In the genomic region with DNA sequence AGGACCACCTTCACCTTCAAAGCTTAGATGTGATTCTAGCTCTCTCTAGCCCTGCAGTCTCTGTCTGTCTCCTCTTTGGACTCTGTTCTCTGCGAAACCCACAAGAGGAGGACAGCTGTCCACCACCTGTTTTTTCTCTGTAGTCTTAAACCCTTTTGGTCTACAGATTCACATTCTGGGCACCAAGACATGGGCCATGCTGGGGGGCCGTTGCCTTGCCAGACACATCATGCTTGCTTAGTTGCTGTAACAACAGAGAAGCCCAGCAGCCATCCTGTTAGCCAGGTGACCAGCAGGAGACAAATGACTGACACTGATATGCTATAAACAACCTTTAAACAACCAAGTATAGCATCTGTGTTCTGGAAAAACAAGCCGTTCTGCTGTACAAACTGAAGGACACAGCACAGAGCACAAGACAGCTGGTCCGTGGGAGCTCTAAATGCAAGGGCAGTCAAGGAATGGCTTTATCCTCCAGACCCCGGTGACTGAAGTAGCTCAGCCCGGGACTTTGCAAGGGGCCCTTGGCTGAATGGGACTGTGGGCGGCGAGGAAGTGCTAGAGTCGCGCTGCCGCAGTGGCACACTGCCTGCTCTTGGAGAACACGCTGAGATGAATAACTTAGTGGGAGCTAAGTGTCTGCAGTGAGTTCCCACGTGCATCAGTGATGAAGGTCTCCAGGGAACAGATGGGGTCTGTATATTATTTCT, we compare ENCODE assay signal across 17 mouse cellular contexts. TPM values are rescaled to one million over a fixed set of nuclear protein-coding genes. Genes with fewer than 3 reads are reported as not detected.
A peak's percentile ranks its signal among the peaks of the same experiment; 100 is the strongest.
DNase-seq lines count a peak whose midpoint lies in the region; ATAC-seq and TF ChIP-seq lines count a peak whose summit lies in the region.
"Had no signal": no experiment of that assay in that cellular context is flagged by ENCODE, and none has a peak within 500 bp of the region (broad histone marks: within the 10 kb centered on the region; RNA-seq: fewer than 3 reads in every experiment).

No protein-coding gene starts in this region.

- no peak for TF ChIP-seq CTCF in hindbrain, postnatal 0 days (IDR thresholded peaks at IDR 0.05; ENCODE audit: low read depth)
- TF ChIP-seq CTCF in left cerebral cortex, adult 2 months (IDR thresholded peaks at IDR 0.05), result no peak

- H3K27me3 ChIP-seq in hindbrain, postnatal 0 days (ENCODE audit: insufficient read depth, low read length), result no peaks in the 10 kb centered on the region
- no peaks in the 10 kb centered on the region for H3K27me3 ChIP-seq in hindbrain, embryonic 14.5 days (ENCODE audit: control insufficient read depth, insufficient read depth, low read length)
- H3K27me3 ChIP-seq in liver, embryonic 11.5 days (replicated peaks; ENCODE audit: control insufficient read depth, insufficient read depth, low read length), result no peaks in the 10 kb centered on the region
- H3K27me3 ChIP-seq in liver, embryonic 12.5 days (replicated peaks), result no peaks in the 10 kb centered on the region; the same call in 1 of the 2 replicates
- H3K27me3 ChIP-seq: CH12.LX; heart, embryonic 15.5 days; Patski had no signal

- ATAC-seq in hindbrain, postnatal 0 days, result peak; percentile 54
- no peak for ATAC-seq in hindbrain, embryonic 14.5 days (ENCODE audit: low FRiP score)
- no peak for ATAC-seq in liver, embryonic 11.5 days (replicated peaks; ENCODE audit: low FRiP score)
- no peak for ATAC-seq in liver, embryonic 12.5 days
- ATAC-seq: hindbrain, embryonic 16.5 days; Patski had no signal

- no peak overlapping the region for H3K4me2 ChIP-seq in hindbrain, postnatal 0 days (ENCODE audit: low read depth, low read length)
- H3K4me2 ChIP-seq in hindbrain, embryonic 14.5 days (replicated peaks), result no peak overlapping the region
- no peak overlapping the region for H3K4me2 ChIP-seq in liver, embryonic 11.5 days
- H3K4me2 ChIP-seq in liver, embryonic 12.5 days, result no peak overlapping the region
- H3K4me2 ChIP-seq: heart, embryonic 15.5 days; kidney, embryonic 15.5 days; lung, embryonic 15.5 days had no signal

- intact Hi-C loops in left cerebral cortex, adult 2 months (cut with DNase I), result loop anchor here (10.0 kb wide), 1 partner anchor 128 kb away; a partner anchor contains a TSS
- intact Hi-C loops in gastrocnemius, postnatal 14 days (cut with DNase I; ENCODE audit: low total_unique reads), result no loop called here

- no peaks in the 10 kb centered on the region for H3K9me3 ChIP-seq in hindbrain, postnatal 0 days (ENCODE audit: low read length)
- no peaks in the 10 kb centered on the region for H3K9me3 ChIP-seq in hindbrain, embryonic 14.5 days (ENCODE audit: control insufficient read depth, low read length)
- H3K9me3 ChIP-seq in liver, embryonic 11.5 days (ENCODE audit: control insufficient read depth, low read length), result no peaks in the 10 kb centered on the region
- H3K9me3 ChIP-seq in liver, embryonic 12.5 days (replicated peaks), result no peaks in the 10 kb centered on the region
- H3K9me3 ChIP-seq: heart, embryonic 15.5 days; kidney, embryonic 15.5 days; lung, embryonic 15.5 days had no signal

- H3K4me3 ChIP-seq in hindbrain, postnatal 0 days (ENCODE audit: low read length), result no peak overlapping the region
- H3K4me3 ChIP-seq in hindbrain, embryonic 14.5 days (replicated peaks; ENCODE audit: low read length), result no peak overlapping the region
- no peak overlapping the region for H3K4me3 ChIP-seq in left cerebral cortex, adult 2 months
- H3K4me3 ChIP-seq in liver, embryonic 11.5 days (ENCODE audit: low read depth, low read length), result no peak overlapping the region
- H3K4me3 ChIP-seq in liver, embryonic 12.5 days, result no peak overlapping the region
- H3K4me3 ChIP-seq: gastrocnemius, adult 2 months; heart, embryonic 15.5 days; kidney, embryonic 15.5 days; lung, embryonic 15.5 days; megakaryocyte, embryonic 14.5 days had no signal

- DNase-seq in hindbrain, postnatal 0 days (ENCODE audit: low spot score), result peak; percentile 60
- no peak for DNase-seq in hindbrain, embryonic 14.5 days (ENCODE audit: low spot score)
- peak; percentile 70 for DNase-seq in frontal cortex, postnatal 36 days (ENCODE audit: low spot score in 2 of 2)
- peak; percentile 41 to 69 for DNase-seq in left cerebral cortex, adult 2 months (ENCODE audit: extremely low spot score in 1 of 2, low spot score in 2 of 2)
- DNase-seq in right cerebral cortex, postnatal 10 days (ENCODE audit: low spot score in 2 of 2), result peak; percentile 77 to 80
- DNase-seq in liver, embryonic 11.5 days (ENCODE audit: low spot score), result no peak
- DNase-seq in gastrocnemius, postnatal 14 days, result no peak
- DNase-seq: adrenal gland, adult 8-10 months; gastrocnemius, adult 2 months had no signal

- H3K36me3 ChIP-seq in hindbrain, postnatal 0 days (ENCODE audit: insufficient read depth, low read length), result no peaks in the 10 kb centered on the region
- no peaks in the 10 kb centered on the region for H3K36me3 ChIP-seq in hindbrain, embryonic 14.5 days (replicated peaks; ENCODE audit: control insufficient read depth, insufficient read depth)
- H3K36me3 ChIP-seq in liver, embryonic 11.5 days (ENCODE audit: control insufficient read depth, insufficient read depth, low read length), result no peaks in the 10 kb centered on the region
- no peaks in the 10 kb centered on the region for H3K36me3 ChIP-seq in liver, embryonic 12.5 days
- H3K36me3 ChIP-seq: heart, embryonic 15.5 days; kidney, embryonic 15.5 days; lung, embryonic 15.5 days had no signal

- peaks cover 9% of the 10 kb centered on the region; the same call in 1 of the 2 replicates for H3K4me1 ChIP-seq in hindbrain, postnatal 0 days (ENCODE audit: insufficient read depth, low read length)
- H3K4me1 ChIP-seq in hindbrain, embryonic 14.5 days (replicated peaks; ENCODE audit: control insufficient read depth, insufficient read depth, low read length), result no peaks in the 10 kb centered on the region
- H3K4me1 ChIP-seq in liver, embryonic 11.5 days (replicated peaks; ENCODE audit: control insufficient read depth, insufficient read depth, low read length), result no peaks in the 10 kb centered on the region; the same call in 1 of the 2 replicates
- peaks cover 23% of the 10 kb centered on the region for H3K4me1 ChIP-seq in liver, embryonic 12.5 days
- H3K4me1 ChIP-seq: lung, embryonic 15.5 days had no signal

- H3K9ac ChIP-seq in hindbrain, postnatal 0 days (replicated peaks; ENCODE audit: low read length), result no peak overlapping the region
- H3K9ac ChIP-seq in hindbrain, embryonic 14.5 days, result no peak overlapping the region
- no peak overlapping the region for H3K9ac ChIP-seq in liver, embryonic 11.5 days (ENCODE audit: low read depth, low read length)
- no peak overlapping the region for H3K9ac ChIP-seq in liver, embryonic 12.5 days
- H3K9ac ChIP-seq: heart, embryonic 15.5 days; kidney, embryonic 15.5 days; lung, embryonic 15.5 days had no signal

- H3K27ac ChIP-seq in hindbrain, postnatal 0 days, result no peak overlapping the region
- H3K27ac ChIP-seq in hindbrain, embryonic 14.5 days, result no peak overlapping the region
- H3K27ac ChIP-seq in left cerebral cortex, adult 2 months, result peak overlapping the region; percentile 45
- H3K27ac ChIP-seq in liver, embryonic 11.5 days (ENCODE audit: low read depth, low read length), result no peak overlapping the region
- H3K27ac ChIP-seq in liver, embryonic 12.5 days, result no peak overlapping the region
- H3K27ac ChIP-seq: gastrocnemius, adult 2 months; heart, embryonic 15.5 days; kidney, embryonic 15.5 days; lung, embryonic 15.5 days had no signal

- WGBS in hindbrain, postnatal 0 days, result 21% methylated on average over 13 of the region's 13 CpGs
- 42% methylated on average over 13 of the region's 13 CpGs for WGBS in hindbrain, embryonic 14.5 days
- WGBS in liver, embryonic 11.5 days, result 65% methylated on average over 13 of the region's 13 CpGs
- WGBS in liver, embryonic 12.5 days (ENCODE audit: insufficient replicate concordance), result 54% methylated on average over 13 of the region's 13 CpGs

RNA-seq across cellular contexts. Expression of a gene that starts 22.9 kb away (rescaled TPM):
- total RNA-seq in hindbrain, postnatal 0 days (2014; rRNA removed), result 3.2 and 7.0 TPM in 2 replicates
- 3.5 TPM in 2 replicates for polyA plus RNA-seq in hindbrain, postnatal 0 days (2015; fragmentation: Nextera tagmentation; extraction: Ambion mirVana)
- polyA plus RNA-seq in hindbrain, embryonic 14.5 days (2014; fragmentation: Nextera tagmentation; extraction: Ambion mirVana), result 3.0 and 3.1 TPM in 2 replicates
- 1 to 10 TPM; 3.6 to 5.1 TPM for total RNA-seq in left cerebral cortex, adult 2 months (2021)
- polyA plus RNA-seq in liver, embryonic 11.5 days (2014; fragmentation: Nextera tagmentation; extraction: Ambion mirVana), result not detected in 2 replicates
- polyA plus RNA-seq in liver, embryonic 12.5 days (2016; fragmentation: Nextera tagmentation; extraction: Ambion mirVana), result not detected in 2 replicates
- under 1 TPM; 0.07 to 0.12 TPM for total RNA-seq in gastrocnemius, postnatal 14 days (2021)

Comparison
In these comparisons a context has a peak if more than half of its experiments do, and no peak if none do; other contexts are left out.
1. DNase-seq: peak in hindbrain, postnatal 0 days (single experiment), frontal cortex, postnatal 36 days (2 of 2), left cerebral cortex, adult 2 months (2 of 2) and right cerebral cortex, postnatal 10 days (2 of 2); none in hindbrain, embryonic 14.5 days (single experiment), liver, embryonic 11.5 days (single experiment) and gastrocnemius, postnatal 14 days (single experiment).